Mouse (Mus musculus): ENCODE measurements at regions not wholly inside any gene's neighbourhood (a gene's known extent, or its start where the extent isn't known, plus 50 kb on each side); places are given as distances from the start of the nearest gene placed in this dataset.

- H3K27me3 ChIP-seq (ENCODE audit: control insufficient read depth, insufficient read depth, low read length) = no peaks in the 10 kb centered on the region
Observed at GRCm38 (mm10) chr6:31115566-31115965, 156.7 kb upstream of the Klf14 start.

GRCm38 (mm10) chr6:31116365-31116764 is 157.5 kb upstream of the Klf14 start:
- Histone ChIP-seq H3K36me3 (replicated peaks; ENCODE audit: control insufficient read depth, insufficient read depth, low read depth, low read length) (no peaks in the 10 kb centered on the region), H3K9me3 (replicated peaks; ENCODE audit: control insufficient read depth, low read length) (no peaks in the 10 kb centered on the region), H3K4me1 (ENCODE audit: control insufficient read depth, insufficient read depth, low read length) (no peaks in the 10 kb centered on the region), H3K4me3 (ENCODE audit: low read depth, low read length) (no peak overlapping the region), H3K27ac (replicated peaks; ENCODE audit: low read depth, low read length) (no peak overlapping the region), H3K4me2 (ENCODE audit: low read depth, low read length) (no peak overlapping the region), H3K27me3 (ENCODE audit: control insufficient read depth, insufficient read depth, low read length) (no peaks in the 10 kb centered on the region), H3K9ac (replicated peaks; ENCODE audit: low read length) (no peak overlapping the region)
- ATAC-seq (replicated peaks; ENCODE audit: insufficient number of reproducible peaks, low FRiP score, low TSS enrichment, low read depth) (no peak), DNase-seq (ENCODE audit: low spot score) (no peak)
- 70% methylated on average over 6 of the region's 6 CpGs for WGBS

More at GRCm38 (mm10) chr6:31115566-31115965, 156.7 kb upstream of the Klf14 start:
- H3K36me3 ChIP-seq (replicated peaks; ENCODE audit: control insufficient read depth, insufficient read depth, low read depth, low read length) = no peaks in the 10 kb centered on the region
- no peak overlapping the region for H3K4me3 ChIP-seq (ENCODE audit: low read depth, low read length)
- H3K9ac ChIP-seq (replicated peaks; ENCODE audit: low read length) = no peak overlapping the region
- H3K4me1 ChIP-seq (ENCODE audit: control insufficient read depth, insufficient read depth, low read length) = no peaks in the 10 kb centered on the region
- no peak overlapping the region for H3K27ac ChIP-seq (replicated peaks; ENCODE audit: low read depth, low read length)
- ATAC-seq (replicated peaks; ENCODE audit: insufficient number of reproducible peaks, low FRiP score, low TSS enrichment, low read depth) (no peak), DNase-seq (ENCODE audit: low spot score) (no peak)
- no peak overlapping the region for H3K4me2 ChIP-seq (ENCODE audit: low read depth, low read length)
- WGBS = 85% methylated on average over 4 of the region's 4 CpGs
- no peaks in the 10 kb centered on the region for H3K9me3 ChIP-seq (replicated peaks; ENCODE audit: control insufficient read depth, low read length)

DNA sequence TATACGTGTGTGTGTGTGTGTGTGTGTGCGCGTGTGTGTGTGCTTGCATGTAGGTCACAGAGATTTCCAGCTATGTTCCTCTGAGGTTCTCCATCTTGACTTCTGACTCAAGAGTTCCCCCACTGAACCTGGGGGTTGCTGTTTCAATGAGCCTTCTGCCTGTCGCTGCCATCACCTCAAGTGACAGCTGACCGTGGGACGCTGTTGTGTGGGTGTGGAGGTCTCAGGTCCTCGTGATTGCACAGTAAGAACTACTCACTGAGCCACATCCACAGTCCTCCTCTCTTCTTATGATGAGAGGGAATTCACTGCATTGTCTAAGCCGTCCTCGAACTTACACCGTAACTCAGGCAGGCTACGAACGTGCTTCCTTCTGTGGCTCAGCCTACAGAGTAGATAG is 158.8 kb upstream of the Klf14 start:
- Histone ChIP-seq H3K27me3 (ENCODE audit: control insufficient read depth, insufficient read depth, low read length) (no peaks in the 10 kb centered on the region), H3K9me3 (replicated peaks; ENCODE audit: control insufficient read depth, low read length) (no peaks in the 10 kb centered on the region), H3K27ac (replicated peaks; ENCODE audit: low read depth, low read length) (no peak overlapping the region), H3K4me1 (ENCODE audit: control insufficient read depth, insufficient read depth, low read length) (no peaks in the 10 kb centered on the region), H3K36me3 (replicated peaks; ENCODE audit: control insufficient read depth, insufficient read depth, low read depth, low read length) (no peaks in the 10 kb centered on the region), H3K4me2 (ENCODE audit: low read depth, low read length) (no peak overlapping the region), H3K4me3 (ENCODE audit: low read depth, low read length) (no peak overlapping the region), H3K9ac (replicated peaks; ENCODE audit: low read length) (no peak overlapping the region)
- ATAC-seq (replicated peaks; ENCODE audit: insufficient number of reproducible peaks, low FRiP score, low TSS enrichment, low read depth) (no peak), DNase-seq (ENCODE audit: low spot score) (no peak)
- 93% methylated on average over 12 of the region's 12 CpGs for WGBS

DNA sequence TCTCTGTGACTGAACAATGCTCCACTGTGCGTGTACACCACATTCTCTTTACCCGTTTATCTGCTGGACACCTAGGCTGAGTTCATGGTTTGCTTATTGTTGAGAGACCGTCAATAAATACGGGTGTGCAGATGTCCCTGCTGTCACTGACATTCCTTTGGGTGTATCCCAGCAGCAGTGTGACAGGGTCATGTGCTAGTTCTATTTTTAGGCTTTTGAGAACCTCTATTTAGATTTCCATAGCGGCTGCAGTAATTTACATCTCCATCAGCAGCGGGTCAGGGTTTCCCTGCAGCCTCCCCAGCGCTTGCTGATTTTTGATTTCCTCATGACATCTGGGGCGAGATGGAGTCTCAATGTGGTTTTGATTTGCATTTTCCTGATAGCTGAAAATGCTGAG is 162.1 kb upstream of the Klf14 start:
- Histone ChIP-seq H3K9me3 (replicated peaks; ENCODE audit: control insufficient read depth, low read length) (no peaks in the 10 kb centered on the region), H3K9ac (replicated peaks; ENCODE audit: low read length) (no peak overlapping the region), H3K36me3 (replicated peaks; ENCODE audit: control insufficient read depth, insufficient read depth, low read depth, low read length) (no peaks in the 10 kb centered on the region), H3K4me3 (ENCODE audit: low read depth, low read length) (no peak overlapping the region), H3K4me2 (ENCODE audit: low read depth, low read length) (no peak overlapping the region), H3K27me3 (ENCODE audit: control insufficient read depth, insufficient read depth, low read length) (no peaks in the 10 kb centered on the region), H3K4me1 (ENCODE audit: control insufficient read depth, insufficient read depth, low read length) (no peaks in the 10 kb centered on the region), H3K27ac (replicated peaks; ENCODE audit: low read depth, low read length) (no peak overlapping the region)
- DNase-seq (ENCODE audit: low spot score) = peak; percentile 32
- ATAC-seq (replicated peaks; ENCODE audit: insufficient number of reproducible peaks, low FRiP score, low TSS enrichment, low read depth) = no peak
- 62% methylated on average over 8 of the region's 8 CpGs for WGBS

GRCm38 (mm10) chr6:31122895-31123294 is 164.0 kb upstream of the Klf14 start:
- Histone ChIP-seq H3K27ac (replicated peaks; ENCODE audit: low read depth, low read length) (no peak overlapping the region), H3K9me3 (replicated peaks; ENCODE audit: control insufficient read depth, low read length) (no peaks in the 10 kb centered on the region), H3K27me3 (ENCODE audit: control insufficient read depth, insufficient read depth, low read length) (no peaks in the 10 kb centered on the region), H3K4me1 (ENCODE audit: control insufficient read depth, insufficient read depth, low read length) (no peaks in the 10 kb centered on the region), H3K4me3 (ENCODE audit: low read depth, low read length) (no peak overlapping the region), H3K4me2 (ENCODE audit: low read depth, low read length) (no peak overlapping the region), H3K36me3 (replicated peaks; ENCODE audit: control insufficient read depth, insufficient read depth, low read depth, low read length) (no peaks in the 10 kb centered on the region), H3K9ac (replicated peaks; ENCODE audit: low read length) (no peak overlapping the region)
- DNase-seq (ENCODE audit: low spot score) (no peak), ATAC-seq (replicated peaks; ENCODE audit: insufficient number of reproducible peaks, low FRiP score, low TSS enrichment, low read depth) (no peak)
- 90% methylated on average over 5 of the region's 5 CpGs for WGBS

- 74% methylated on average over 4 of the region's 4 CpGs for WGBS
Observed at GRCm38 (mm10) chr6:31123342-31123990, 164.6 kb upstream of the Klf14 start.

DNA sequence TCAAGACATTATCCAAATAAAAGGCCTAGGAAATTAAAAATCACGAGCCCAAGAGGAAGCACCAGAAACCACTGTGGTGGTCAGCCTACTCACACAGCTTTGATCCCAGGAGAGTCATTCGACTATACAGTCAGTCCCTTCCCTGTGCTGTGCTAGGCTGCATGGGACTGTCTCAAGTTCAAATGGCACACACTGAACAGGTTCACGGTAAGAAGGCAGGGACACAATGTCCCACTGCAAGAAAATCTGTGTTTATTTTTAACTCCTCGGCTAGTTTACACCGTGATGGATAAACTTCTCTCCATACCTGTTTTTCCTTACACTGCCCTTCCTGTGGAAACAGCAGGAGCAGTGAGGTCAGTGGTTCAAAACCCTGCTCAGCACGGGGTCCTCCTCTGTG is 165.2 kb upstream of the Klf14 start:
- no peak overlapping the region for H3K27ac ChIP-seq (replicated peaks; ENCODE audit: low read depth, low read length)
- H3K9ac ChIP-seq (replicated peaks; ENCODE audit: low read length) = no peak overlapping the region
- H3K36me3 ChIP-seq (replicated peaks; ENCODE audit: control insufficient read depth, insufficient read depth, low read depth, low read length) = no peaks in the 10 kb centered on the region
- H3K9me3 ChIP-seq (replicated peaks; ENCODE audit: control insufficient read depth, low read length) = no peaks in the 10 kb centered on the region
- ATAC-seq (replicated peaks; ENCODE audit: insufficient number of reproducible peaks, low FRiP score, low TSS enrichment, low read depth) = no peak
- no peaks in the 10 kb centered on the region for H3K27me3 ChIP-seq (ENCODE audit: control insufficient read depth, insufficient read depth, low read length)
- H3K4me1 ChIP-seq (ENCODE audit: control insufficient read depth, insufficient read depth, low read length) = no peaks in the 10 kb centered on the region
- 72% methylated on average over 6 of the region's 6 CpGs for WGBS
- no peak for DNase-seq (ENCODE audit: low spot score)
- no peak overlapping the region for H3K4me2 ChIP-seq (ENCODE audit: low read depth, low read length)
- no peak overlapping the region for H3K4me3 ChIP-seq (ENCODE audit: low read depth, low read length)

More at GRCm38 (mm10) chr6:31123342-31123990, 164.6 kb upstream of the Klf14 start:
- no peak overlapping the region for H3K4me3 ChIP-seq (ENCODE audit: low read depth, low read length)
- H3K9ac ChIP-seq (replicated peaks; ENCODE audit: low read length) = no peak overlapping the region
- H3K4me1 ChIP-seq (ENCODE audit: control insufficient read depth, insufficient read depth, low read length) = no peaks in the 10 kb centered on the region
- DNase-seq (ENCODE audit: low spot score) = no peak
- no peak overlapping the region for H3K27ac ChIP-seq (replicated peaks; ENCODE audit: low read depth, low read length)
- H3K9me3 ChIP-seq (replicated peaks; ENCODE audit: control insufficient read depth, low read length) = no peaks in the 10 kb centered on the region
- no peak overlapping the region for H3K4me2 ChIP-seq (ENCODE audit: low read depth, low read length)
- H3K36me3 ChIP-seq (replicated peaks; ENCODE audit: control insufficient read depth, insufficient read depth, low read depth, low read length) = no peaks in the 10 kb centered on the region
- no peaks in the 10 kb centered on the region for H3K27me3 ChIP-seq (ENCODE audit: control insufficient read depth, insufficient read depth, low read length)
- ATAC-seq (replicated peaks; ENCODE audit: insufficient number of reproducible peaks, low FRiP score, low TSS enrichment, low read depth) = no peak

- WGBS = 93% methylated on average over 4 of the region's 4 CpGs
Observed at GRCm38 (mm10) chr6:31124872-31125271, 166.0 kb upstream of the Klf14 start.

More at GRCm38 (mm10) chr6:31124872-31125271, 166.0 kb upstream of the Klf14 start:
- Histone ChIP-seq H3K4me3 (ENCODE audit: low read depth, low read length) (no peak overlapping the region), H3K27me3 (ENCODE audit: control insufficient read depth, insufficient read depth, low read length) (no peaks in the 10 kb centered on the region), H3K4me1 (ENCODE audit: control insufficient read depth, insufficient read depth, low read length) (no peaks in the 10 kb centered on the region), H3K9me3 (replicated peaks; ENCODE audit: control insufficient read depth, low read length) (no peaks in the 10 kb centered on the region), H3K4me2 (ENCODE audit: low read depth, low read length) (no peak overlapping the region), H3K9ac (replicated peaks; ENCODE audit: low read length) (no peak overlapping the region), H3K36me3 (replicated peaks; ENCODE audit: control insufficient read depth, insufficient read depth, low read depth, low read length) (no peaks in the 10 kb centered on the region), H3K27ac (replicated peaks; ENCODE audit: low read depth, low read length) (no peak overlapping the region)
- DNase-seq (ENCODE audit: low spot score) = no peak
- ATAC-seq (replicated peaks; ENCODE audit: insufficient number of reproducible peaks, low FRiP score, low TSS enrichment, low read depth) = no peak
